Mouse (Mus musculus) ES-Bruce4 (cell line): ENCODE measurements at regions not wholly inside any gene's neighbourhood (a gene's known extent, or its start where the extent isn't known, plus 50 kb on each side); places are given as distances from the start of the nearest gene placed in this dataset.

ENCODE experiments used
- CTCF ChIP-seq: IDR thresholded peaks from one replicate; pipeline ENCODE4 v1.8.1; 2011; ENCODE audit warnings: low read depth, low read length
- EP300 ChIP-seq: IDR thresholded peaks from 2 replicates; pipeline ENCODE4 v1.6.1; 2011; ENCODE audit warnings: low read depth, low read length; ENCODE audit not compliant: insufficient read depth
- POLR2A ChIP-seq: IDR thresholded peaks from one replicate; pipeline ENCODE4 v1.8.1; 2011; ENCODE audit warnings: low read length; ENCODE audit not compliant: insufficient read depth

DNA sequence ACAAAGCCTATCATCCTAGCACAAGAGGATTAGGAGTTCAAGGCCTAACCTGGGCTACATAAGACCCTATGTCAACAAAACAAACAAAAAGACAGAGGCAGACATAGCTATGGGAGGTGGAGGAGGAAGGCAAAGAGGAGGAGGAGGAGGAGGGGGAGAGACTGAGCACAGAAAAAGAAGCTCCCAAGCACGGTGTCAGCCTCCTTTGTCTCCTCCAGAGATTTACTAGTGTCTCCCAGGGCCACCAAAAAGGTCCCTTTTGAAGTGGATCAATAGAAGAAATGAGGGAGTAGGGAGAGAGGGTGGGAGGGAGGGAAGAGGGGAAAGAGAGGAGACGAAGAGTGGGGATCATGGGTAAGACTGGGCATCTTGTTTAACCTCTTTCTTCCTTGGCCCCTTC, 80.5 kb upstream of the Maml3 start:
- TF ChIP-seq POLR2A, result no peak
- TF ChIP-seq CTCF, result no peak
- TF ChIP-seq EP300, result no peak
